Mouse (Mus musculus) heart, postnatal 0 days (tissue): Measurements from ENCODE around the gene Tmem56.

Source experiments
- CTCF ChIP-seq: IDR thresholded peaks from 2 replicates; pipeline ENCODE4 v1.5.1; 2016; ENCODE audit warnings: antibody characterized with exemption, control low read depth, low read depth
- EP300 ChIP-seq: IDR thresholded peaks from 2 replicates; pipeline ENCODE4 v1.6.1; 2016; ENCODE audit warnings: antibody characterized with exemption, low read depth

DNA sequence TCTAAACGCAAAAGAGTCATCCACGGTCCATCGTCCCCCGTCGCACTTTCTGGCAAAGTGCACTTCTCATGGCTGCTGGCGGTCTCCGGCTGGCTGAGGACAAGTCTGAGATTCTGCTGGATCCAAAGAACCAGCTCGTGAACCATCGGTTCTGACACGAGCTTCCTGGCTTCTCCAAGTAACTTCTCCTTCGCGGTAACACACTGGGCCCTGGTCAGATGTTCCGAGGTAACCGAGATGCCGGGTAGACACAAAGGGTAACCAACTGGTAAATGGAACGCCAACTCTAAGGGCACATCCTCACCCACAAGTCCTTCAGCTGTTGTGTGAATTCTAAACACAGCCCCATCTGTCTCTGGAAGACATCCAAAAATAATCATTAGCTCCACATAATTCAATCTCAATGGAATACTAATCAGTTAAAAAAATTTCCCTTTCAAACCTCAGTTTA lies 124.0 kb downstream of the Tmem56 start:
- TF ChIP-seq CTCF = no peak
- no peak for TF ChIP-seq EP300
